Mouse (Mus musculus) hindbrain, embryonic 12.5 days (tissue): ENCODE measurements around the gene Smpdl3a. TPM values are rescaled to one million over a fixed set of nuclear protein-coding genes. Genes with fewer than 3 reads are reported as not detected.

Experiments used
- ATAC-seq: fragments of 200-750 bp; cut with Nextera tagmentation; 2 replicates; pipeline ENCODE4 v1.8.0; 2017; ENCODE audit warnings: moderate TSS enrichment; ENCODE audit not compliant: low FRiP score
- H3K27ac ChIP-seq: fragments of 300-500 bp; sonication (generic); 2 replicates; pipeline ENCODE4 v1.5.1; 2016; ENCODE audit warnings: mild to moderate bottlenecking
- H3K27me3 ChIP-seq: fragments of 300-500 bp; sonication (generic); 2 replicates; pipeline ENCODE4 v1.6.1; 2016; ENCODE audit warnings: mild to moderate bottlenecking
- H3K36me3 ChIP-seq: fragments of 300-500 bp; sonication (generic); 2 replicates; pipeline ENCODE4 v1.6.1; 2016; ENCODE audit warnings: mild to moderate bottlenecking
- H3K4me1 ChIP-seq: fragments of 300-500 bp; sonication (generic); 2 replicates; pipeline ENCODE4 v1.6.1; 2016
- H3K4me2 ChIP-seq: fragments of 300-500 bp; sonication (generic); replicated peaks from 2 replicates; pipeline ENCODE4 v1.6.1; 2016; ENCODE audit warnings: mild to moderate bottlenecking
- H3K4me3 ChIP-seq: fragments of 300-500 bp; sonication (generic); 2 replicates; pipeline ENCODE4 v1.5.1; 2016; ENCODE audit warnings: mild to moderate bottlenecking
- H3K9ac ChIP-seq: fragments of 300-500 bp; sonication (generic); 2 replicates; pipeline ENCODE4 v1.6.1; 2016; ENCODE audit warnings: mild to moderate bottlenecking, moderate library complexity
- H3K9me3 ChIP-seq: fragments of 300-500 bp; sonication (generic); replicated peaks from 2 replicates; pipeline ENCODE4 v1.6.1; 2016; ENCODE audit warnings: mild to moderate bottlenecking
- WGBS: fragments of 180-500 bp; shearing (Covaris S2); methylation state at CpG from one replicate; pipeline ENCODE4 v1.1.7; 2016; 5-methylcytosine and 5-hydroxymethylcytosine counted together
- polyA plus RNA-seq: library from polyadenylated mRNA; unstranded; fragments of >200 nt; fragmentation: Nextera tagmentation; extraction: Ambion mirVana; gene quantifications from 2 replicates; pipeline ENCODE4 v1.2.1, GENCODE M21; 2016

Smpdl3a gene
- polyA plus RNA-seq: 13.3 and 17.1 TPM in 2 replicates

- Histone ChIP-seq H3K9ac (peak within 1 kb of the TSS; percentile 81), H3K9me3 (peaks cover 16% of the 10 kb centered on the region), H3K36me3 (peaks cover 18% of the 10 kb centered on the region), H3K4me2 (peak within 1 kb of the TSS; percentile 98), H3K27ac (peak within 1 kb of the TSS; percentile 55), H3K4me3 (peak within 1 kb of the TSS; percentile 59), H3K27me3 (no peaks in the 10 kb centered on the region), H3K4me1 (peaks cover 16% of the 10 kb centered on the region)
- ATAC-seq: no peak
- WGBS: 78% methylated on average over 7 of the region's 7 CpGs
Observed at GRCm38 (mm10) chr10:57794018-57794417, at the start of gene Smpdl3a. Gene Smpdl3a (plus strand): TSS chr10:57794335.

- no peaks in the 10 kb centered on the region; the same call in 1 of the 2 replicates for H3K27me3 ChIP-seq
- H3K4me3 ChIP-seq: no peak overlapping the region
- H3K9ac ChIP-seq: no peak overlapping the region
- H3K9me3 ChIP-seq: no peaks in the 10 kb centered on the region
- no peaks in the 10 kb centered on the region for H3K4me1 ChIP-seq
- H3K27ac ChIP-seq: no peak overlapping the region
- no peaks in the 10 kb centered on the region for H3K36me3 ChIP-seq
- no peak overlapping the region for H3K4me2 ChIP-seq
- ATAC-seq: no peak
Observed at GRCm38 (mm10) chr10:57745452-57745851, 48.7 kb upstream of the Smpdl3a start.

- H3K4me2 ChIP-seq: no peak overlapping the region
- no peaks in the 10 kb centered on the region for H3K36me3 ChIP-seq
- no peak overlapping the region for H3K4me3 ChIP-seq
- no peak overlapping the region for H3K27ac ChIP-seq
- H3K9ac ChIP-seq: no peak overlapping the region
- no peaks in the 10 kb centered on the region; the same call in 1 of the 2 replicates for H3K27me3 ChIP-seq
- no peaks in the 10 kb centered on the region for H3K9me3 ChIP-seq
- ATAC-seq: no peak
- H3K4me1 ChIP-seq: no peaks in the 10 kb centered on the region
Observed at GRCm38 (mm10) chr10:57747127-57747526, 47.0 kb upstream of the Smpdl3a start.

- Histone ChIP-seq H3K4me3 (no peak overlapping the region), H3K27ac (no peak overlapping the region), H3K9me3 (no peaks in the 10 kb centered on the region), H3K27me3 (no peaks in the 10 kb centered on the region; the same call in 1 of the 2 replicates), H3K4me1 (no peaks in the 10 kb centered on the region), H3K36me3 (no peaks in the 10 kb centered on the region), H3K4me2 (no peak overlapping the region), H3K9ac (no peak overlapping the region)
- WGBS: 89% methylated on average over 1 of the region's 1 CpGs
- ATAC-seq: no peak
Observed at GRCm38 (mm10) chr10:57753343-57753742, 40.8 kb upstream of the Smpdl3a start.

GRCm38 (mm10) chr10:57755201-57755736 is 38.9 kb upstream of the Smpdl3a start:
- WGBS: 92% methylated on average over 2 of the region's 2 CpGs
- Histone ChIP-seq H3K4me3 (no peak overlapping the region), H3K27ac (no peak overlapping the region), H3K4me1 (no peaks in the 10 kb centered on the region), H3K27me3 (no peaks in the 10 kb centered on the region), H3K4me2 (no peak overlapping the region), H3K9me3 (0 out of 2 replicates have a peak, but pooled peaks cover 5% of the 10 kb centered on the region), H3K36me3 (no peaks in the 10 kb centered on the region), H3K9ac (no peak overlapping the region)
- ATAC-seq: no peak

- no peak for ATAC-seq
- Histone ChIP-seq H3K9ac (no peak overlapping the region), H3K36me3 (no peaks in the 10 kb centered on the region), H3K9me3 (0 out of 2 replicates have a peak, but pooled peaks cover 5% of the 10 kb centered on the region), H3K27me3 (no peaks in the 10 kb centered on the region), H3K4me3 (no peak overlapping the region), H3K4me1 (no peaks in the 10 kb centered on the region), H3K27ac (no peak overlapping the region), H3K4me2 (no peak overlapping the region)
- WGBS: 90% methylated on average over 2 of the region's 2 CpGs
Observed at GRCm38 (mm10) chr10:57758999-57759398, 35.1 kb upstream of the Smpdl3a start.

GRCm38 (mm10) chr10:57760694-57761093 is 33.4 kb upstream of the Smpdl3a start:
- WGBS: 80% methylated on average over 3 of the region's 3 CpGs
- no peaks in the 10 kb centered on the region for H3K27me3 ChIP-seq
- H3K9ac ChIP-seq: no peak overlapping the region
- no peak for ATAC-seq
- no peak overlapping the region for H3K4me3 ChIP-seq
- 0 out of 2 replicates have a peak, but pooled peaks cover 5% of the 10 kb centered on the region for H3K9me3 ChIP-seq
- H3K27ac ChIP-seq: no peak overlapping the region
- no peaks in the 10 kb centered on the region for H3K36me3 ChIP-seq
- H3K4me1 ChIP-seq: no peaks in the 10 kb centered on the region
- no peak overlapping the region for H3K4me2 ChIP-seq

GRCm38 (mm10) chr10:57763044-57763443 is 31.1 kb upstream of the Smpdl3a start:
- 0 out of 2 replicates have a peak, but pooled peaks cover 5% of the 10 kb centered on the region for H3K9me3 ChIP-seq
- WGBS: 11% methylated on average over 1 of the region's 1 CpGs
- H3K36me3 ChIP-seq: no peaks in the 10 kb centered on the region
- no peaks in the 10 kb centered on the region for H3K4me1 ChIP-seq
- ATAC-seq: no peak
- H3K4me2 ChIP-seq: no peak overlapping the region
- H3K4me3 ChIP-seq: no peak overlapping the region
- no peak overlapping the region for H3K9ac ChIP-seq
- no peaks in the 10 kb centered on the region for H3K27me3 ChIP-seq
- H3K27ac ChIP-seq: no peak overlapping the region

GRCm38 (mm10) chr10:57783289-57784130 is 10.6 kb upstream of the Smpdl3a start:
- no peak overlapping the region for H3K4me3 ChIP-seq
- H3K27ac ChIP-seq: peak overlapping the region; percentile 86
- H3K9me3 ChIP-seq: no peaks in the 10 kb centered on the region
- H3K9ac ChIP-seq: 0 out of 2 replicates have a peak overlapping the region, but pooled peaks have one; percentile 45
- peak; percentile 75 for ATAC-seq
- no peaks in the 10 kb centered on the region for H3K27me3 ChIP-seq
- H3K4me2 ChIP-seq: peak overlapping the region; percentile 50
- H3K4me1 ChIP-seq: peaks cover 28% of the 10 kb centered on the region
- H3K36me3 ChIP-seq: no peaks in the 10 kb centered on the region
- WGBS: 19% methylated on average over 13 of the region's 13 CpGs

- peak; percentile 93 for ATAC-seq
- peaks cover 28% of the 10 kb centered on the region for H3K4me1 ChIP-seq
- H3K4me2 ChIP-seq: peak overlapping the region; percentile 50
- H3K9ac ChIP-seq: peak overlapping the region; percentile 56
- 4% methylated on average over 7 of the region's 7 CpGs for WGBS
- H3K9me3 ChIP-seq: no peaks in the 10 kb centered on the region
- H3K36me3 ChIP-seq: no peaks in the 10 kb centered on the region
- peak overlapping the region; percentile 86 for H3K27ac ChIP-seq
- peak overlapping the region; percentile 41 for H3K4me3 ChIP-seq
- H3K27me3 ChIP-seq: no peaks in the 10 kb centered on the region
Observed at GRCm38 (mm10) chr10:57784131-57784875, 9.8 kb upstream of the Smpdl3a start.

GRCm38 (mm10) chr10:57784876-57785150 is 9.3 kb upstream of the Smpdl3a start, which contains the start of gene Fabp7:
Gene Fabp7 (plus strand): TSS chr10:57784881.
- no peaks in the 10 kb centered on the region for H3K9me3 ChIP-seq
- H3K4me3 ChIP-seq: peak within 1 kb of the TSS; percentile 41
- no peak for ATAC-seq
- peak within 1 kb of the TSS; percentile 86 for H3K27ac ChIP-seq
- H3K4me1 ChIP-seq: peaks cover 26% of the 10 kb centered on the region
- peak within 1 kb of the TSS; percentile 56 for H3K9ac ChIP-seq
- no peaks in the 10 kb centered on the region for H3K36me3 ChIP-seq
- WGBS: 7% methylated on average over 7 of the region's 7 CpGs
- peak within 1 kb of the TSS; percentile 50 for H3K4me2 ChIP-seq
- no peaks in the 10 kb centered on the region for H3K27me3 ChIP-seq

- peak overlapping the region; percentile 56 for H3K9ac ChIP-seq
- no peaks in the 10 kb centered on the region for H3K27me3 ChIP-seq
- H3K36me3 ChIP-seq: no peaks in the 10 kb centered on the region
- no peak for ATAC-seq
- peaks cover 24% of the 10 kb centered on the region for H3K4me1 ChIP-seq
- no peaks in the 10 kb centered on the region for H3K9me3 ChIP-seq
- peak overlapping the region; percentile 86 for H3K27ac ChIP-seq
- H3K4me2 ChIP-seq: peak overlapping the region; percentile 50
- WGBS: 27% methylated on average over 2 of the region's 2 CpGs
- H3K4me3 ChIP-seq: peak overlapping the region; percentile 41
Observed at GRCm38 (mm10) chr10:57785552-57785951, 8.6 kb upstream of the Smpdl3a start.
